ENCODE assay signal across 10 mouse cellular contexts in genomic region chr19:19246837-19247560, GRCm38 (mm10).
DNase-seq lines count a peak whose midpoint lies in the region; ATAC-seq and TF ChIP-seq lines count a peak whose summit lies in the region.
"Had no signal": no experiment of that assay in that cellular context is flagged by ENCODE, and none has a peak within 500 bp of the region (broad histone marks: within the 10 kb centered on the region; RNA-seq: fewer than 3 reads in every experiment).

No protein-coding gene starts in this region.

- TF ChIP-seq CTCF in Patski (IDR thresholded peaks at IDR 0.05): no peak

- WGBS in forebrain, embryonic 11.5 days: 54% methylated on average over 5 of the region's 5 CpGs
- 53% methylated on average over 5 of the region's 5 CpGs for WGBS in midbrain, embryonic 11.5 days
- WGBS in liver, embryonic 11.5 days: 65% methylated on average over 5 of the region's 5 CpGs

- H3K4me2 ChIP-seq in forebrain, embryonic 11.5 days (ENCODE audit: low read depth, low read length, severe bottlenecking): no peak overlapping the region
- H3K4me2 ChIP-seq in midbrain, embryonic 11.5 days: 0 out of 2 replicates have a peak overlapping the region, but pooled peaks have one; percentile 0
- H3K4me2 ChIP-seq in liver, embryonic 11.5 days: no peak overlapping the region

- DNase-seq in 3T3-L1 (ENCODE audit: low read depth, low spot score) (peak; percentile 83), Patski (ENCODE audit: low read depth, low spot score) (no peak)
- no peak for DNase-seq in forebrain, embryonic 11.5 days (ENCODE audit: low spot score)
- peak; percentile 85 for DNase-seq in midbrain, embryonic 11.5 days (ENCODE audit: low spot score, missing footprints)
- no peak for DNase-seq in liver, embryonic 11.5 days (ENCODE audit: low spot score)
- no peak for DNase-seq in spleen, adult 12 weeks (ENCODE audit: low spot score)
- no peak for DNase-seq in left cerebral cortex, adult 8-10 months (ENCODE audit: low spot score in 2 of 2)
- DNase-seq in spleen, postnatal 36 days (ENCODE audit: low spot score in 2 of 2): no peak
- DNase-seq: thymus, postnatal 14 days had no signal

- H3K36me3 ChIP-seq in forebrain, embryonic 11.5 days (ENCODE audit: control insufficient read depth, insufficient read depth, low read length): no peaks in the 10 kb centered on the region
- no peaks in the 10 kb centered on the region for H3K36me3 ChIP-seq in midbrain, embryonic 11.5 days (ENCODE audit: control insufficient read depth, insufficient read depth, low read length)
- H3K36me3 ChIP-seq in liver, embryonic 11.5 days (ENCODE audit: control insufficient read depth, insufficient read depth, low read length): no peaks in the 10 kb centered on the region
- H3K36me3 ChIP-seq: G1E had no signal

- H3K9ac ChIP-seq in forebrain, embryonic 11.5 days (ENCODE audit: low read length): no peak overlapping the region
- H3K9ac ChIP-seq in midbrain, embryonic 11.5 days (ENCODE audit: low read length): no peak overlapping the region
- H3K9ac ChIP-seq in liver, embryonic 11.5 days (ENCODE audit: low read depth, low read length): no peak overlapping the region

- peaks cover 6% of the 10 kb centered on the region for H3K27me3 ChIP-seq in Patski
- no peaks in the 10 kb centered on the region for H3K27me3 ChIP-seq in forebrain, embryonic 11.5 days (ENCODE audit: control insufficient read depth, insufficient read depth, low read length)
- no peaks in the 10 kb centered on the region for H3K27me3 ChIP-seq in midbrain, embryonic 11.5 days (ENCODE audit: control insufficient read depth, insufficient read depth, low read length)
- H3K27me3 ChIP-seq in liver, embryonic 11.5 days (replicated peaks; ENCODE audit: control insufficient read depth, insufficient read depth, low read length): no peaks in the 10 kb centered on the region

- POLR2A ChIA-PET in Patski (lab: Charles Lee): no interaction called here

- in situ Hi-C loops in Patski (cut with MboI; ENCODE audit: low pct_unique_long_range_greater_than_20kb): no loop called here

- no peaks in the 10 kb centered on the region for H3K4me1 ChIP-seq in forebrain, embryonic 11.5 days (replicated peaks; ENCODE audit: control insufficient read depth, insufficient read depth, low read length)
- peaks cover 5% of the 10 kb centered on the region for H3K4me1 ChIP-seq in midbrain, embryonic 11.5 days (ENCODE audit: control insufficient read depth, insufficient read depth, low read length)
- no peaks in the 10 kb centered on the region for H3K4me1 ChIP-seq in liver, embryonic 11.5 days (replicated peaks; ENCODE audit: control insufficient read depth, insufficient read depth, low read length)

- H3K9me3 ChIP-seq in forebrain, embryonic 11.5 days (ENCODE audit: control insufficient read depth, low read length): no peaks in the 10 kb centered on the region
- H3K9me3 ChIP-seq in midbrain, embryonic 11.5 days (ENCODE audit: control insufficient read depth, low read length): no peaks in the 10 kb centered on the region
- no peaks in the 10 kb centered on the region for H3K9me3 ChIP-seq in liver, embryonic 11.5 days (ENCODE audit: control insufficient read depth, low read length)
- H3K9me3 ChIP-seq: G1E had no signal

- peak; percentile 75 for ATAC-seq in Patski
- ATAC-seq in forebrain, embryonic 11.5 days (replicated peaks; ENCODE audit: low FRiP score): peak; percentile 93
- ATAC-seq in midbrain, embryonic 11.5 days (ENCODE audit: low FRiP score): peak; percentile 93
- ATAC-seq in liver, embryonic 11.5 days (replicated peaks; ENCODE audit: low FRiP score): no peak

- H3K4me3 ChIP-seq in forebrain, embryonic 11.5 days (ENCODE audit: low read depth, low read length): no peak overlapping the region
- no peak overlapping the region for H3K4me3 ChIP-seq in midbrain, embryonic 11.5 days (ENCODE audit: low read depth, low read length)
- H3K4me3 ChIP-seq in liver, embryonic 11.5 days (ENCODE audit: low read depth, low read length): no peak overlapping the region

- H3K27ac ChIP-seq in forebrain, embryonic 11.5 days (ENCODE audit: low read depth, low read length): no peak overlapping the region
- no peak overlapping the region for H3K27ac ChIP-seq in midbrain, embryonic 11.5 days (ENCODE audit: low read depth, low read length)
- no peak overlapping the region for H3K27ac ChIP-seq in liver, embryonic 11.5 days (ENCODE audit: low read depth, low read length)

- CTCF ChIA-PET in Patski (lab: Charles Lee): interaction anchor here (0.8 kb wide), 1 partner anchor 613 kb away, joined by 3 read pairs; no protein-coding TSS in a partner anchor

Comparison
In these comparisons a context has a peak if more than half of its experiments do, and no peak if none do; other contexts are left out.
1. DNase-seq: peak in 3T3-L1 (single experiment) and midbrain, embryonic 11.5 days (single experiment); none in Patski (single experiment), forebrain, embryonic 11.5 days (single experiment), liver, embryonic 11.5 days (single experiment), spleen, adult 12 weeks (single experiment), left cerebral cortex, adult 8-10 months (0 of 2) and spleen, postnatal 36 days (0 of 2).